Mouse (Mus musculus) olfactory bulb, adult 2 months (tissue): ENCODE measurements around the gene Ppard.

Source experiments
- CTCF ChIP-seq: fragments of 200-500 bp; IDR thresholded peaks from 2 replicates; pipeline ENCODE4 v1.5.1; 2012; ENCODE audit warnings: low read depth, mild to moderate bottlenecking, low read length, moderate library complexity; ENCODE audit not compliant: insufficient read depth
- POLR2A ChIP-seq: fragments of 200-500 bp; IDR thresholded peaks from 2 replicates; pipeline ENCODE4 v1.6.1; 2012; ENCODE audit warnings: mild to moderate bottlenecking, low read depth, low read length, moderate library complexity; ENCODE audit not compliant: insufficient read depth

DNA sequence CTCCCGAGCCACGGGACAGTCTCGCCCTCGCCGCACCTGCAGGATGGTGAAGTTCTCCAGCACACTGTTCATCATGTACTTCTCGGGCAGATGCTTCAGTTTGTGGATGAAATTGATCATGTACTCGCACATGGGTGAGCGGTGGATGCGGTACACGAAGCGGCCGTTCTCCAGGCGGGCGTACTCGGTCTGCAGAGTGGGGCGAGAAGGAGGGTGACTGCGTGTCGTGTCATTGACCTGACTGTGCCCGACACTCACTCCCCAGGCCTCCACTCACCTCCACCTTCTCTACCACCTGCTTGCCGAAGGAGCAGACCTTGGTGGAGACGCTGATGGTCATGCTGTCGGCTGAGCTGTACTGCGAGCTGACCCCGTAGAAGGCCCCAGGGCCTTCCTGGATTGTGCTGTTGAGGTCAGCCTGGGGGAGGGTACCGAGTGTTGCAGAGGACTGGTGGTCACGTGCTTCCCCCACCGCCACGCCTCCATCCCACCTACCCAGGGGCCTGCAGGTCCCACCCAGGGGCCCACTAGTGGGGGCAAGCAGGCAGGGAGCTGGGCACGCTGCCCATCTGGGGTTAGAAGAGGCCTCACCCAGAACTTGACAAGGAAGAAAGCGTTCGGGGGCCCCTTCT is 100.5 kb downstream of the Ppard start:
- TF ChIP-seq POLR2A (no peak), CTCF (no peak)
